Comparison of ENCODE assay signal across 7 mouse cellular contexts in genomic region chr14:105259035-105259880, GRCm38 (mm10). TPM values are rescaled to one million over a fixed set of nuclear protein-coding genes. Genes with fewer than 3 reads are reported as not detected.
A peak's percentile ranks its signal among the peaks of the same experiment; 100 is the strongest.
DNase-seq lines count a peak whose midpoint lies in the region; ATAC-seq lines count a peak whose summit lies in the region.

No protein-coding gene starts in this region.

- no peaks in the 10 kb centered on the region for H3K36me3 ChIP-seq in embryonic facial prominence, embryonic 15.5 days
- no peaks in the 10 kb centered on the region for H3K36me3 ChIP-seq in hindbrain, embryonic 11.5 days (ENCODE audit: control insufficient read depth, insufficient read depth, low read length)

- peak; percentile 37 for DNase-seq in NIH3T3 (ENCODE audit: low read depth)
- DNase-seq in brain, adult 2 months (ENCODE audit: low read depth, low spot score): peak; percentile 54
- peak; percentile 63 for DNase-seq in hindbrain, embryonic 11.5 days (ENCODE audit: low spot score)
- peak; percentile 24 to 35 for DNase-seq in layer of hippocampus, postnatal 36 days
- peak; percentile 47 for DNase-seq in mesoderm, embryonic 11.5 days (ENCODE audit: low read depth, low spot score)
- peak; percentile 8 to 21 for DNase-seq in spleen, postnatal 14 days (ENCODE audit: low spot score in 2 of 2)

- no peaks in the 10 kb centered on the region for H3K9me3 ChIP-seq in embryonic facial prominence, embryonic 15.5 days (replicated peaks)
- no peaks in the 10 kb centered on the region for H3K9me3 ChIP-seq in hindbrain, embryonic 11.5 days (ENCODE audit: control insufficient read depth, low read length)

- 11% methylated on average over 34 of the region's 34 CpGs for WGBS in embryonic facial prominence, embryonic 15.5 days
- WGBS in hindbrain, embryonic 11.5 days: 10% methylated on average over 32 of the region's 34 CpGs

- no peaks in the 10 kb centered on the region for H3K27me3 ChIP-seq in embryonic facial prominence, embryonic 15.5 days
- no peaks in the 10 kb centered on the region for H3K27me3 ChIP-seq in hindbrain, embryonic 11.5 days (ENCODE audit: control insufficient read depth, insufficient read depth, low read length)

- H3K27ac ChIP-seq in embryonic facial prominence, embryonic 15.5 days (replicated peaks): peak overlapping the region; percentile 90
- peak overlapping the region; percentile 95 for H3K27ac ChIP-seq in hindbrain, embryonic 11.5 days (ENCODE audit: low read depth, low read length)

- peak overlapping the region; percentile 76 for H3K4me3 ChIP-seq in embryonic facial prominence, embryonic 15.5 days (replicated peaks)
- peak overlapping the region; percentile 90 for H3K4me3 ChIP-seq in hindbrain, embryonic 11.5 days (ENCODE audit: low read depth, low read length)

- H3K9ac ChIP-seq in embryonic facial prominence, embryonic 15.5 days: peak overlapping the region; percentile 74
- H3K9ac ChIP-seq in hindbrain, embryonic 11.5 days (ENCODE audit: low read depth, low read length): peak overlapping the region; percentile 94

- peak; percentile 68 for ATAC-seq in embryonic facial prominence, embryonic 15.5 days (ENCODE audit: insufficient number of reproducible peaks, low FRiP score, low TSS enrichment, low read depth)
- peak; percentile 83 for ATAC-seq in hindbrain, embryonic 11.5 days (ENCODE audit: low FRiP score)

- no peaks in the 10 kb centered on the region for H3K4me1 ChIP-seq in embryonic facial prominence, embryonic 15.5 days
- H3K4me1 ChIP-seq in hindbrain, embryonic 11.5 days (replicated peaks; ENCODE audit: control insufficient read depth, insufficient read depth, low read length): no peaks in the 10 kb centered on the region

- peak overlapping the region; percentile 66 for H3K4me2 ChIP-seq in embryonic facial prominence, embryonic 15.5 days (replicated peaks)
- H3K4me2 ChIP-seq in hindbrain, embryonic 11.5 days (replicated peaks; ENCODE audit: low read depth, low read length): peak overlapping the region; percentile 65

RNA-seq across cellular contexts. Expression of gene Ndfip2, which starts 0.9 kb away (rescaled TPM):
- polyA plus RNA-seq in embryonic facial prominence, embryonic 15.5 days (2015; fragmentation: Nextera tagmentation; extraction: Ambion mirVana): 54.5 and 56.8 TPM in 2 replicates
- 82.1 and 84.8 TPM in 2 replicates for polyA plus RNA-seq in hindbrain, embryonic 11.5 days (2014; fragmentation: Nextera tagmentation; extraction: Ambion mirVana)
- total RNA-seq in layer of hippocampus, postnatal 36 days (2021): 10 to 100 TPM; 82.1 to 87.4 TPM

Comparison
In these comparisons a context has a peak if more than half of its experiments do, and no peak if none do; other contexts are left out.
1. Peak in every context shown above with its lines: DNase-seq, ATAC-seq, H3K4me3 ChIP-seq and H3K27ac ChIP-seq.